Mouse (Mus musculus): ENCODE results near the gene C130032M10Rik. TPM values are rescaled to one million over a fixed set of nuclear protein-coding genes. Genes with fewer than 3 reads are reported as not detected.

C130032M10Rik gene
- polyA plus RNA-seq, 1 experiment from 2014 or later = not detected

- Histone ChIP-seq H3K4me1 (replicated peaks; ENCODE audit: control insufficient read depth, insufficient read depth, low read length) (peaks cover 25% of the 10 kb centered on the region), H3K9me3 (ENCODE audit: control insufficient read depth, low read length) (no peaks in the 10 kb centered on the region), H3K27me3 (replicated peaks; ENCODE audit: control insufficient read depth, insufficient read depth, low read length) (no peaks in the 10 kb centered on the region), H3K9ac (ENCODE audit: low read depth, low read length) (no peak overlapping the region), H3K4me2 (no peak overlapping the region), H3K27ac (ENCODE audit: low read depth, low read length) (0 out of 2 replicates have a peak overlapping the region, but pooled peaks have one; percentile 6), H3K4me3 (ENCODE audit: low read depth, low read length) (no peak overlapping the region), H3K36me3 (ENCODE audit: control insufficient read depth, insufficient read depth, low read length) (no peaks in the 10 kb centered on the region)
- 78% methylated on average over 9 of the region's 9 CpGs for WGBS
- no peak for DNase-seq (ENCODE audit: low spot score)
- ATAC-seq (replicated peaks; ENCODE audit: low FRiP score) = no peak
Observed at GRCm38 (mm10) chr9:114534747-114535517, 19.4 kb downstream of the C130032M10Rik start.

GRCm38 (mm10) chr9:114536628-114537027 is 21.1 kb downstream of the C130032M10Rik start:
- no peak for DNase-seq (ENCODE audit: low spot score)
- peak; percentile 27; the same call in 1 of the 2 replicates for ATAC-seq (replicated peaks; ENCODE audit: low FRiP score)
- H3K9me3 ChIP-seq (ENCODE audit: control insufficient read depth, low read length) = no peaks in the 10 kb centered on the region
- WGBS = 65% methylated on average over 2 of the region's 2 CpGs
- H3K36me3 ChIP-seq (ENCODE audit: control insufficient read depth, insufficient read depth, low read length) = no peaks in the 10 kb centered on the region
- no peak overlapping the region for H3K4me2 ChIP-seq
- no peaks in the 10 kb centered on the region for H3K27me3 ChIP-seq (replicated peaks; ENCODE audit: control insufficient read depth, insufficient read depth, low read length)
- no peak overlapping the region for H3K27ac ChIP-seq (ENCODE audit: low read depth, low read length)
- no peak overlapping the region for H3K9ac ChIP-seq (ENCODE audit: low read depth, low read length)
- H3K4me1 ChIP-seq (replicated peaks; ENCODE audit: control insufficient read depth, insufficient read depth, low read length) = peaks cover 30% of the 10 kb centered on the region
- H3K4me3 ChIP-seq (ENCODE audit: low read depth, low read length) = no peak overlapping the region

- Histone ChIP-seq H3K9ac (ENCODE audit: low read depth, low read length) (no peak overlapping the region), H3K27ac (ENCODE audit: low read depth, low read length) (no peak overlapping the region), H3K36me3 (ENCODE audit: control insufficient read depth, insufficient read depth, low read length) (no peaks in the 10 kb centered on the region), H3K27me3 (replicated peaks; ENCODE audit: control insufficient read depth, insufficient read depth, low read length) (no peaks in the 10 kb centered on the region), H3K4me1 (replicated peaks; ENCODE audit: control insufficient read depth, insufficient read depth, low read length) (peaks cover 30% of the 10 kb centered on the region), H3K4me2 (no peak overlapping the region), H3K4me3 (ENCODE audit: low read depth, low read length) (no peak overlapping the region), H3K9me3 (ENCODE audit: control insufficient read depth, low read length) (no peaks in the 10 kb centered on the region)
- ATAC-seq (replicated peaks; ENCODE audit: low FRiP score) (no peak), DNase-seq (ENCODE audit: low spot score) (no peak)
- WGBS = 84% methylated on average over 7 of the region's 7 CpGs
Observed at GRCm38 (mm10) chr9:114538996-114539563, 23.6 kb downstream of the C130032M10Rik start.

GRCm38 (mm10) chr9:114541279-114541741 is 25.8 kb downstream of the C130032M10Rik start:
- no peaks in the 10 kb centered on the region for H3K27me3 ChIP-seq (replicated peaks; ENCODE audit: control insufficient read depth, insufficient read depth, low read length)
- H3K4me2 ChIP-seq = no peak overlapping the region
- peaks cover 42% of the 10 kb centered on the region for H3K4me1 ChIP-seq (replicated peaks; ENCODE audit: control insufficient read depth, insufficient read depth, low read length)
- no peak overlapping the region for H3K4me3 ChIP-seq (ENCODE audit: low read depth, low read length)
- 11% methylated on average over 1 of the region's 1 CpGs for WGBS
- ATAC-seq (replicated peaks; ENCODE audit: low FRiP score) (peak; percentile 42; the same call in 1 of the 2 replicates), DNase-seq (ENCODE audit: low spot score) (peak; percentile 33)
- no peak overlapping the region for H3K9ac ChIP-seq (ENCODE audit: low read depth, low read length)
- no peaks in the 10 kb centered on the region for H3K36me3 ChIP-seq (ENCODE audit: control insufficient read depth, insufficient read depth, low read length)
- H3K27ac ChIP-seq (ENCODE audit: low read depth, low read length) = peak overlapping the region; percentile 8; the same call in 1 of the 2 replicates
- no peaks in the 10 kb centered on the region for H3K9me3 ChIP-seq (ENCODE audit: control insufficient read depth, low read length)

GRCm38 (mm10) chr9:114543882-114544753 is 28.6 kb downstream of the C130032M10Rik start:
- DNase-seq (ENCODE audit: low spot score) = no peak
- Histone ChIP-seq H3K9ac (ENCODE audit: low read depth, low read length) (no peak overlapping the region), H3K4me2 (no peak overlapping the region), H3K27me3 (replicated peaks; ENCODE audit: control insufficient read depth, insufficient read depth, low read length) (no peaks in the 10 kb centered on the region), H3K36me3 (ENCODE audit: control insufficient read depth, insufficient read depth, low read length) (no peaks in the 10 kb centered on the region), H3K9me3 (ENCODE audit: control insufficient read depth, low read length) (no peaks in the 10 kb centered on the region), H3K27ac (ENCODE audit: low read depth, low read length) (peak overlapping the region; percentile 15; the same call in 1 of the 2 replicates), H3K4me3 (ENCODE audit: low read depth, low read length) (no peak overlapping the region), H3K4me1 (replicated peaks; ENCODE audit: control insufficient read depth, insufficient read depth, low read length) (peaks cover 49% of the 10 kb centered on the region)
- ATAC-seq (replicated peaks; ENCODE audit: low FRiP score) = no peak
- WGBS = 49% methylated on average over 17 of the region's 17 CpGs

- Histone ChIP-seq H3K27ac (ENCODE audit: low read depth, low read length) (peak overlapping the region; percentile 15; the same call in 1 of the 2 replicates), H3K4me2 (no peak overlapping the region), H3K27me3 (replicated peaks; ENCODE audit: control insufficient read depth, insufficient read depth, low read length) (no peaks in the 10 kb centered on the region), H3K36me3 (ENCODE audit: control insufficient read depth, insufficient read depth, low read length) (no peaks in the 10 kb centered on the region), H3K9ac (ENCODE audit: low read depth, low read length) (no peak overlapping the region), H3K9me3 (ENCODE audit: control insufficient read depth, low read length) (no peaks in the 10 kb centered on the region), H3K4me3 (ENCODE audit: low read depth, low read length) (no peak overlapping the region), H3K4me1 (replicated peaks; ENCODE audit: control insufficient read depth, insufficient read depth, low read length) (peaks cover 52% of the 10 kb centered on the region)
- ATAC-seq (replicated peaks; ENCODE audit: low FRiP score) (no peak), DNase-seq (ENCODE audit: low spot score) (no peak)
- WGBS = 44% methylated on average over 9 of the region's 9 CpGs
Observed at GRCm38 (mm10) chr9:114544754-114545393, 29.4 kb downstream of the C130032M10Rik start.

GRCm38 (mm10) chr9:114546765-114547164 is 31.3 kb downstream of the C130032M10Rik start:
- Histone ChIP-seq H3K4me3 (ENCODE audit: low read depth, low read length) (no peak overlapping the region), H3K9ac (ENCODE audit: low read depth, low read length) (no peak overlapping the region), H3K4me2 (peak overlapping the region; percentile 33), H3K27me3 (replicated peaks; ENCODE audit: control insufficient read depth, insufficient read depth, low read length) (no peaks in the 10 kb centered on the region), H3K9me3 (ENCODE audit: control insufficient read depth, low read length) (no peaks in the 10 kb centered on the region), H3K4me1 (replicated peaks; ENCODE audit: control insufficient read depth, insufficient read depth, low read length) (peaks cover 46% of the 10 kb centered on the region), H3K27ac (ENCODE audit: low read depth, low read length) (peak overlapping the region; percentile 78), H3K36me3 (ENCODE audit: control insufficient read depth, insufficient read depth, low read length) (no peaks in the 10 kb centered on the region)
- ATAC-seq (replicated peaks; ENCODE audit: low FRiP score) (peak; percentile 49), DNase-seq (ENCODE audit: low spot score) (no peak)
- 25% methylated on average over 12 of the region's 12 CpGs for WGBS

- Histone ChIP-seq H3K4me2 (peak overlapping the region; percentile 45), H3K27ac (ENCODE audit: low read depth, low read length) (peak overlapping the region; percentile 78), H3K4me1 (replicated peaks; ENCODE audit: control insufficient read depth, insufficient read depth, low read length) (peaks cover 43% of the 10 kb centered on the region), H3K9ac (ENCODE audit: low read depth, low read length) (0 out of 2 replicates have a peak overlapping the region, but pooled peaks have one; percentile 14), H3K9me3 (ENCODE audit: control insufficient read depth, low read length) (no peaks in the 10 kb centered on the region), H3K4me3 (ENCODE audit: low read depth, low read length) (no peak overlapping the region), H3K27me3 (replicated peaks; ENCODE audit: control insufficient read depth, insufficient read depth, low read length) (no peaks in the 10 kb centered on the region), H3K36me3 (ENCODE audit: control insufficient read depth, insufficient read depth, low read length) (no peaks in the 10 kb centered on the region)
- WGBS = 54% methylated on average over 6 of the region's 6 CpGs
- ATAC-seq (replicated peaks; ENCODE audit: low FRiP score) = peak; percentile 54
- no peak for DNase-seq (ENCODE audit: low spot score)
Observed at GRCm38 (mm10) chr9:114547643-114548077, 32.2 kb downstream of the C130032M10Rik start.

Data from liver, embryonic 11.5 days (tissue).